Mouse (Mus musculus) CH12.LX (cell line): ENCODE data around the gene Tfdp2. TPM values are rescaled to one million over a fixed set of nuclear protein-coding genes. Genes with fewer than 3 reads are reported as not detected.

Source experiments
- DNase-seq: peaks from one replicate; pipeline ENCODE4 v3.0.0-alpha.2; 2013; ENCODE audit errors: extremely low read depth
- H3K27ac ChIP-seq: 2 replicates; pipeline ENCODE4 v1.5.1; 2012; ENCODE audit warnings: low read depth, mild to moderate bottlenecking, control low read depth, moderate library complexity; ENCODE audit not compliant: insufficient read depth
- H3K27me3 ChIP-seq: replicated peaks from 2 replicates; pipeline ENCODE3; 2012; ENCODE audit warnings: inconsistent platforms
- H3K36me3 ChIP-seq, 2 experiments: replicated peaks in 1 of 2; 2 replicates each; pipeline versions ENCODE3 to v1.6.1; 2012; ENCODE audit warnings: inconsistent platforms in 1 of 2, low read length in 1 of 2, mild to moderate bottlenecking in 1 of 2, mixed read lengths in 1 of 2, moderate library complexity in 1 of 2; ENCODE audit not compliant: control insufficient read depth in 1 of 2, insufficient read depth in 1 of 2
- H3K4me1 ChIP-seq, 2 experiments: 2 replicates each; pipeline ENCODE4 v1.6.1; 2012; ENCODE audit warnings: inconsistent platforms in 1 of 2, moderate library complexity in 1 of 2; ENCODE audit not compliant: insufficient read depth in 2 of 2, control insufficient read depth in 1 of 2
- H3K4me2 ChIP-seq: 2 replicates; pipeline ENCODE4 v1.6.1; 2012; ENCODE audit warnings: low read depth, mild to moderate bottlenecking, control low read depth; ENCODE audit not compliant: poor library complexity, insufficient read depth, severe bottlenecking
- H3K4me3 ChIP-seq, 3 experiments: fragments of 150-350 bp in 1 of 3; sonication (generic) in 1 of 3; replicated peaks in 1 of 3; 2 replicates each; pipeline versions ENCODE3 to v1.5.1; 2011 to 2012; ENCODE audit warnings: low read depth in 2 of 3, low read length in 2 of 3, mild to moderate bottlenecking in 2 of 3, moderate library complexity in 2 of 3, control low read depth in 1 of 3, improper control_type of control experiment in 1 of 3, inconsistent platforms in 1 of 3, mixed read lengths in 1 of 3; ENCODE audit not compliant: poor library complexity in 1 of 3
- H3K79me2 ChIP-seq: replicated peaks from 2 replicates; pipeline ENCODE4 v1.6.1; 2012; ENCODE audit warnings: mild to moderate bottlenecking, moderate library complexity; ENCODE audit not compliant: control insufficient read depth, poor library complexity, insufficient read depth, severe bottlenecking; ENCODE audit errors: extremely low read depth
- H3K9ac ChIP-seq: 2 replicates; pipeline ENCODE4 v1.6.1; 2012; ENCODE audit warnings: low read depth, mild to moderate bottlenecking, control low read depth, moderate library complexity; ENCODE audit not compliant: insufficient read depth
- H3K9me3 ChIP-seq: replicated peaks from 2 replicates; pipeline ENCODE3; 2012; ENCODE audit warnings: low read length, inconsistent platforms, mixed read lengths
- BHLHE40 ChIP-seq: IDR thresholded peaks from 2 replicates; pipeline ENCODE4 v1.6.1; 2011; ENCODE audit warnings: mild to moderate bottlenecking, low read depth, low read length, improper control_type of control experiment
- E2F4 ChIP-seq: IDR thresholded peaks from 2 replicates; pipeline ENCODE4 v1.6.1; 2011; ENCODE audit warnings: low read depth, low read length, improper control_type of control experiment; ENCODE audit not compliant: insufficient replicate concordance
- ETS1 ChIP-seq: conservative IDR thresholded peaks from 2 replicates; pipeline ENCODE4 v1.6.1; 2012; ENCODE audit warnings: low read depth, mild to moderate bottlenecking, inconsistent platforms, low read length, improper control_type of control experiment, moderate library complexity
- IRF4 ChIP-seq: IDR thresholded peaks from 2 replicates; pipeline ENCODE4 v1.6.1; 2014; ENCODE audit warnings: low read depth, mild to moderate bottlenecking, inconsistent platforms, low read length, improper control_type of control experiment
- JUND ChIP-seq: conservative IDR thresholded peaks from 2 replicates; pipeline ENCODE4 v1.6.1; 2011; ENCODE audit warnings: low read depth, low read length, improper control_type of control experiment
- MAFK ChIP-seq: IDR thresholded peaks from 2 replicates; pipeline ENCODE4 v1.6.1; 2011; ENCODE audit warnings: low read length, improper control_type of control experiment; ENCODE audit not compliant: insufficient replicate concordance
- MEF2A ChIP-seq: IDR thresholded peaks from 2 replicates; pipeline ENCODE4 v1.6.1; 2014; ENCODE audit warnings: low read depth, mild to moderate bottlenecking, inconsistent platforms, low read length, improper control_type of control experiment, borderline replicate concordance
- NELFE ChIP-seq: IDR thresholded peaks from 2 replicates; pipeline ENCODE4 v1.6.1; 2011; ENCODE audit warnings: low read depth, low read length, improper control_type of control experiment
- NRF1 ChIP-seq: IDR thresholded peaks from 2 replicates; pipeline ENCODE4 v1.6.1; 2014; ENCODE audit warnings: low read depth, mild to moderate bottlenecking, inconsistent platforms, low read length, improper control_type of control experiment, moderate library complexity
- POLR2A ChIP-seq: IDR thresholded peaks from 2 replicates; pipeline ENCODE4 v1.6.1; 2011; ENCODE audit warnings: low read depth, mild to moderate bottlenecking, improper control_type of control experiment, low read length
- POLR2AphosphoS2 ChIP-seq: IDR thresholded peaks from 2 replicates; pipeline ENCODE4 v1.6.1; 2011; ENCODE audit warnings: low read depth, low read length, improper control_type of control experiment
- RCOR1 ChIP-seq: conservative IDR thresholded peaks from 2 replicates; pipeline ENCODE4 v1.6.1; 2012; ENCODE audit warnings: low read depth, mild to moderate bottlenecking, inconsistent platforms, low read length, improper control_type of control experiment
- ZKSCAN1 ChIP-seq: IDR thresholded peaks from 2 replicates; pipeline ENCODE4 v1.6.1; 2012; ENCODE audit warnings: low read depth, inconsistent platforms, low read length, improper control_type of control experiment, borderline replicate concordance
- ZMIZ1 ChIP-seq: IDR thresholded peaks from 2 replicates; pipeline ENCODE4 v1.6.1; 2012; ENCODE audit warnings: low read depth, mild to moderate bottlenecking, inconsistent platforms, low read length, improper control_type of control experiment
- ZNF384 ChIP-seq: IDR thresholded peaks from 2 replicates; pipeline ENCODE4 v1.6.1; 2012; ENCODE audit warnings: low read depth, low read length, improper control_type of control experiment, inconsistent platforms
- dilution Hi-C: fragments of 300-500 bp; cut with MboI; formaldehyde crosslinking; loops from 2 replicates; pipeline ENCODE4 v1.14.3; 2020; ENCODE audit warnings: low sequenced_read_pairs; ENCODE audit not compliant: extremely low pct_unique_long_range_greater_than_20kb, extremely low pct_ligation_motif_present
- in situ Hi-C: fragments of 300-500 bp; cut with MboI; formaldehyde crosslinking; loops from 3 replicates; pipeline ENCODE4 v1.14.3; 2019; ENCODE audit warnings: low sequenced_read_pairs, low pct_ligation_motif_present, low pct_unique_long_range_greater_than_20kb, mixed read lengths
- polyA plus RNA-seq: library from polyadenylated mRNA; unstranded; fragments of >175 nt; gene quantifications from 2 replicates; pipeline ENCODE4 v1.2.1, GENCODE M21; 2012; ENCODE audit warnings: low read depth; ENCODE audit not compliant: insufficient read length
- total RNA-seq, 2 experiments: library from RNA; depleted of rRNA; stranded (reverse); fragments of 300-350 nt in 1 of 2; fragments of >200 nt in 1 of 2; gene quantifications; 2 replicates each; pipeline ENCODE4 v1.2.3; 2012 to 2014

The Tfdp2 gene
- total and polyA plus RNA-seq, 3 experiments: 3.4 to 4.9 (median 4.7) TPM

GRCm38 (mm10) chr9:96261101-96261500, 65.0 kb downstream of the Tfdp2 start:
- dilution Hi-C loops: no loop called here
- no peaks in the 10 kb centered on the region for H3K36me3 ChIP-seq
- TF ChIP-seq JUND: no peak
- TF ChIP-seq, all 38 proteins: peak for 0
- in situ Hi-C loops: no loop called here
- no peak for DNase-seq
- Histone ChIP-seq H3K79me2 (no peaks in the 10 kb centered on the region), H3K4me3 (no peak overlapping the region), H3K9me3 (no peaks in the 10 kb centered on the region), H3K4me1 (no peaks in the 10 kb centered on the region), H3K27ac (no peak overlapping the region), H3K27me3 (no peaks in the 10 kb centered on the region), H3K9ac (no peak overlapping the region), H3K4me2 (no peak overlapping the region)

GRCm38 (mm10) chr9:96261980-96262379, 65.9 kb downstream of the Tfdp2 start:
- no peak for TF ChIP-seq ZKSCAN1
- no peak for TF ChIP-seq RCOR1
- no peak for TF ChIP-seq NRF1
- no peak for TF ChIP-seq ETS1
- TF ChIP-seq NELFE: no peak
- no peak for TF ChIP-seq ZMIZ1
- TF ChIP-seq BHLHE40: no peak
- TF ChIP-seq MEF2A: no peak
- TF ChIP-seq E2F4: no peak
- TF ChIP-seq POLR2AphosphoS2: no peak
- Histone ChIP-seq H3K9me3 (no peaks in the 10 kb centered on the region), H3K4me1 (no peaks in the 10 kb centered on the region), H3K36me3 (no peaks in the 10 kb centered on the region), H3K9ac (no peak overlapping the region), H3K27ac (no peak overlapping the region), H3K79me2 (no peaks in the 10 kb centered on the region), H3K4me3 (no peak overlapping the region), H3K27me3 (no peaks in the 10 kb centered on the region), H3K4me2 (no peak overlapping the region)
- DNase-seq: no peak
- dilution Hi-C loops (no loop called here), in situ Hi-C loops (no loop called here)

- Histone ChIP-seq H3K9me3 (no peaks in the 10 kb centered on the region), H3K4me2 (no peak overlapping the region), H3K79me2 (no peaks in the 10 kb centered on the region), H3K4me1 (no peaks in the 10 kb centered on the region), H3K27ac (no peak overlapping the region), H3K9ac (no peak overlapping the region), H3K4me3 (no peak overlapping the region), H3K27me3 (no peaks in the 10 kb centered on the region), H3K36me3 (no peaks in the 10 kb centered on the region)
- dilution Hi-C loops: no loop called here
- TF ChIP-seq POLR2A (no peak), JUND (no peak), MAFK (no peak), BHLHE40 (no peak), ZNF384 (no peak), IRF4 (no peak)
- in situ Hi-C loops: no loop called here
- no peak for DNase-seq
Observed at GRCm38 (mm10) chr9:96266793-96267558, 70.9 kb downstream of the Tfdp2 start.
